Mouse (Mus musculus) liver, postnatal 0 days (tissue): Measurements from ENCODE around the gene Prss44.

Source experiments
- CTCF ChIP-seq: sonication (generic); IDR thresholded peaks from 2 replicates; pipeline ENCODE4 v1.5.1; 2016; ENCODE audit warnings: antibody characterized with exemption, low read depth
- EP300 ChIP-seq: IDR thresholded peaks from 2 replicates; pipeline ENCODE4 v1.6.1; 2016; ENCODE audit warnings: antibody characterized with exemption, low read depth, mild to moderate bottlenecking

- TF ChIP-seq EP300 (no peak), CTCF (no peak)
These were observed 7.6 kb downstream of the Prss44 start for GRCm38 (mm10) chr9:110821436-110821835.
